Mouse (Mus musculus) gastrocnemius, postnatal 36 days (tissue): Measurements from ENCODE around the gene Ldlrap1. TPM values are rescaled to one million over a fixed set of nuclear protein-coding genes. Genes with fewer than 3 reads are reported as not detected.
"Not testable (repeated sequence)": the region's sequence is repeated elsewhere in the genome, so short reads cannot be mapped to it uniquely, and the experiment has no call there.

Experiments used
- DNase-seq, 2 experiments: peaks; one replicate each; pipeline ENCODE4 v3.0.0; 2022
- intact Hi-C: fragments of 180-260 bp; cut with DNase I; formaldehyde crosslinking; loops from one replicate; pipeline ENCODE4 v1.15.1; 2025
- long read RNA-seq, 2 experiments: library from polyadenylated mRNA; stranded (forward); transcript quantifications; one replicate each; pipeline ENCODE4 v2.0.0; 2021
- total RNA-seq, 2 experiments: library from RNA; stranded (reverse); gene quantifications; 2 replicates each; pipeline ENCODE4 v1.2.3; 2021

Gene Ldlrap1
- total RNA-seq: 1 to 10 TPM; 4.0 to 6.1 TPM
- long read RNA-seq, experiment 1, full-length matches to known transcripts: 2 of 2 reads
- long read RNA-seq, experiment 1, partial matches to known transcripts: 0 of 2 reads
- long read RNA-seq, experiment 1, other reads (novel, unspliced or antisense): 0 of 2 reads
- long read RNA-seq, experiment 2, full-length matches to known transcripts: 3 of 7 reads
- long read RNA-seq, experiment 2, partial matches to known transcripts: 0 of 7 reads
- long read RNA-seq, experiment 2, other reads (novel, unspliced or antisense): 4 of 7 reads

- intact Hi-C loops: no loop called here
- peak; percentile 75 to 76 for DNase-seq
These were observed at the start of gene Ldlrap1 for GRCm38 (mm10) chr4:134767426-134768225. Gene Ldlrap1 (minus strand): TSS chr4:134768024.

GRCm38 (mm10) chr4:134814229-134814571 is 46.4 kb upstream of the Ldlrap1 start:
- DNase-seq: no peak
- intact Hi-C loops: no loop called here

GRCm38 (mm10) chr4:134813406-134814228 is 45.8 kb upstream of the Ldlrap1 start:
- DNase-seq: no peak
- intact Hi-C loops: no loop called here

- peak; percentile 84 to 89 for DNase-seq
- intact Hi-C loops: no loop called here
These were observed 36.9 kb upstream of the Ldlrap1 start for GRCm38 (mm10) chr4:134804765-134805164.

GRCm38 (mm10) chr4:134802765-134803164 is 34.9 kb upstream of the Ldlrap1 start:
- DNase-seq: no peak
- intact Hi-C loops: no loop called here

- no peak for DNase-seq
- intact Hi-C loops: no loop called here
These were observed 34.3 kb upstream of the Ldlrap1 start for GRCm38 (mm10) chr4:134802155-134802554.

GRCm38 (mm10) chr4:134800693-134801092 is 32.9 kb upstream of the Ldlrap1 start:
- intact Hi-C loops: no loop called here
- DNase-seq: no peak

- DNase-seq: no peak
- intact Hi-C loops: no loop called here
These were observed 32.3 kb upstream of the Ldlrap1 start for GRCm38 (mm10) chr4:134800098-134800497.

- peak; percentile 61 to 63 for DNase-seq
- intact Hi-C loops: loop anchor here (2.0 kb wide), 1 partner anchor 72 kb away; no protein-coding TSS in a partner anchor
These were observed 31.4 kb upstream of the Ldlrap1 start for GRCm38 (mm10) chr4:134799272-134799671.

GRCm38 (mm10) chr4:134798861-134799260 is 31.0 kb upstream of the Ldlrap1 start:
- intact Hi-C loops: loop anchor here (2.0 kb wide), 1 partner anchor 72 kb away; no protein-coding TSS in a partner anchor
- DNase-seq: no peak

GRCm38 (mm10) chr4:134797621-134798020 is 29.8 kb upstream of the Ldlrap1 start:
- intact Hi-C loops: loop anchor here (2.0 kb wide), 2 partner anchors 71 to 255 kb away; no protein-coding TSS in a partner anchor
- no peak for DNase-seq

- DNase-seq: no peak
- intact Hi-C loops: loop anchor here (2.0 kb wide), 1 partner anchor 254 kb away; no protein-coding TSS in a partner anchor
These were observed 28.9 kb upstream of the Ldlrap1 start for GRCm38 (mm10) chr4:134796581-134797361.

GRCm38 (mm10) chr4:134795819-134796485 is 28.1 kb upstream of the Ldlrap1 start:
- DNase-seq: no peak
- intact Hi-C loops: loop anchor here (2.0 kb wide), 1 partner anchor 253 kb away; no protein-coding TSS in a partner anchor

- intact Hi-C loops: loop anchor here (5.0 kb wide), 1 partner anchor 87 kb away; no protein-coding TSS in a partner anchor
- DNase-seq: not testable (repeated sequence)
These were observed 27.1 kb upstream of the Ldlrap1 start for GRCm38 (mm10) chr4:134794959-134795358.

GRCm38 (mm10) chr4:134793213-134793956 is 25.6 kb upstream of the Ldlrap1 start:
- DNase-seq: no peak
- intact Hi-C loops: loop anchor here (5.0 kb wide), 1 partner anchor 89 kb away; no protein-coding TSS in a partner anchor

GRCm38 (mm10) chr4:134791731-134792130 is 23.9 kb upstream of the Ldlrap1 start:
- intact Hi-C loops: loop anchor here (5.0 kb wide), 1 partner anchor 91 kb away; no protein-coding TSS in a partner anchor

GRCm38 (mm10) chr4:134786946-134787345 is 19.1 kb upstream of the Ldlrap1 start:
- intact Hi-C loops: no loop called here
- DNase-seq: no peak

More at GRCm38 (mm10) chr4:134791731-134792130, 23.9 kb upstream of the Ldlrap1 start:
- no peak for DNase-seq

- intact Hi-C loops: no loop called here
- no peak for DNase-seq
These were observed 16.9 kb upstream of the Ldlrap1 start for GRCm38 (mm10) chr4:134784701-134785100.
